Mouse (Mus musculus) hindbrain, postnatal 0 days (tissue): Measurements from ENCODE around the gene Ppp1ca. TPM values are rescaled to one million over a fixed set of nuclear protein-coding genes. Genes with fewer than 3 reads are reported as not detected.

Experiments
- ATAC-seq: fragments of 200-750 bp; cut with Nextera tagmentation; 2 replicates; pipeline ENCODE4 v1.8.0; 2017; ENCODE audit warnings: mild to moderate bottlenecking, moderate TSS enrichment, moderate library complexity
- DNase-seq: peaks from one replicate; pipeline ENCODE4 v3.0.0-alpha.2; 2015; ENCODE audit warnings: low spot score
- H3K27ac ChIP-seq: fragments of 300-500 bp; sonication (generic); 2 replicates; pipeline ENCODE4 v1.5.1; 2014; ENCODE audit warnings: mild to moderate bottlenecking
- H3K27me3 ChIP-seq: fragments of 300-500 bp; sonication (generic); 2 replicates; pipeline ENCODE4 v1.6.1; 2014; ENCODE audit warnings: low read length, mixed read lengths; ENCODE audit not compliant: insufficient read depth
- H3K36me3 ChIP-seq: fragments of 300-500 bp; sonication (generic); 2 replicates; pipeline ENCODE4 v1.6.1; 2014; ENCODE audit warnings: low read length, mixed read lengths; ENCODE audit not compliant: insufficient read depth
- H3K4me1 ChIP-seq: fragments of 300-500 bp; sonication (generic); 2 replicates; pipeline ENCODE4 v1.6.1; 2014; ENCODE audit warnings: antibody characterized with exemption, low read length, mixed read lengths; ENCODE audit not compliant: insufficient read depth
- H3K4me2 ChIP-seq: fragments of 300-500 bp; sonication (generic); 2 replicates; pipeline ENCODE4 v1.6.1; 2014; ENCODE audit warnings: low read depth, mild to moderate bottlenecking, low read length, moderate library complexity, mixed read lengths
- H3K4me3 ChIP-seq: fragments of 300-500 bp; sonication (generic); 2 replicates; pipeline ENCODE4 v1.5.1; 2014; ENCODE audit warnings: low read length
- H3K9ac ChIP-seq: fragments of 300-500 bp; sonication (generic); replicated peaks from 2 replicates; pipeline ENCODE4 v1.6.1; 2014; ENCODE audit warnings: mild to moderate bottlenecking, low read length, moderate library complexity, mixed read lengths
- H3K9me3 ChIP-seq: fragments of 300-500 bp; sonication (generic); 2 replicates; pipeline ENCODE4 v1.6.1; 2016; ENCODE audit warnings: low read length, mixed read lengths
- CTCF ChIP-seq: IDR thresholded peaks from 2 replicates; pipeline ENCODE4 v1.5.1; 2016; ENCODE audit warnings: antibody characterized with exemption, control low read depth, low read depth
- WGBS: fragments of 180-500 bp; shearing (Covaris S2); extraction: QIAGEN DNeasy Blood & Tissue Kit; methylation state at CpG from one replicate; pipeline ENCODE4 v1.1.7; 2014; 5-methylcytosine and 5-hydroxymethylcytosine counted together
- polyA plus RNA-seq: library from polyadenylated mRNA; unstranded; fragments of >200 nt; fragmentation: Nextera tagmentation; extraction: Ambion mirVana; gene quantifications from 2 replicates; pipeline ENCODE4 v1.2.1, GENCODE M21; 2015
- total RNA-seq: library from RNA; depleted of rRNA; stranded (reverse); fragments of >200 nt; gene quantifications from 2 replicates; pipeline ENCODE4 v1.2.3, GENCODE M21; 2014

Ppp1ca gene
- total and polyA plus RNA-seq, 2 experiments from 2014 or later, result 564 to 597 TPM

DNA sequence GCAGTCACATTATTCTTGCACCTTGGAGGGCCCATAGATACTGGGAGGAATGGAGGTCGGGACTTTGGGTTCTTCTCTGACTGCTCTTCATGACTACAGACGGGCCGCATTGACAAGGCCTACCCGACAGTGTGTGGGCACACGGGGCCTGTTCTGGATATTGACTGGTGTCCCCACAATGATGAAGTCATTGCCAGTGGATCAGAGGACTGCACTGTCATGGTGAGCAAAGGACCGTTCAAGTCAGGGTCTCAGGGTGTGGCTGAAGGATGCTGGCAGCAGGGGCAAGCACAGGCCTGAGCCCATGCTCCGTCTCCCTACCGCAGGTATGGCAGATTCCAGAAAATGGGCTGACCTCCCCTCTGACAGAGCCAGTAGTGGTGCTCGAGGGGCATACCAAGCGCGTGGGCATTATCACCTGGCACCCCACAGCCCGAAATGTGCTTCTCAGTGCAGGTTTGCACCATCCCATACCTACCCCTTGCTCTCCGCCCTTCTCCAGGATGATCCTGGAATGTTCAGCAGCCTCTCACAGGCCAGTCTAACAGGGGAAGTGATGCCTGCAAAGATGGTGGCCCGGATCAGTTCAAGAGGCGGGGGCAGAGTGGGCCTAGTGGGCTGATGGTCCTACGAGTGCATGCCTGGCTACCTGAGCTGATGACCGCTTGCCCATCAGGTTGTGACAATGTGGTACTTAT lies 42.0 kb upstream of the Ppp1ca start:
- WGBS, result 94% methylated on average over 17 of the region's 17 CpGs
- Histone ChIP-seq H3K9ac (no peak overlapping the region), H3K36me3 (peaks cover 9% of the 10 kb centered on the region; the same call in 1 of the 2 replicates), H3K9me3 (no peaks in the 10 kb centered on the region), H3K27me3 (no peaks in the 10 kb centered on the region), H3K4me3 (no peak overlapping the region), H3K4me1 (peaks cover 14% of the 10 kb centered on the region), H3K4me2 (peak overlapping the region; percentile 87; the same call in 1 of the 2 replicates), H3K27ac (no peak overlapping the region)
- DNase-seq (no peak), ATAC-seq (no peak)
- no peak for TF ChIP-seq CTCF

DNA sequence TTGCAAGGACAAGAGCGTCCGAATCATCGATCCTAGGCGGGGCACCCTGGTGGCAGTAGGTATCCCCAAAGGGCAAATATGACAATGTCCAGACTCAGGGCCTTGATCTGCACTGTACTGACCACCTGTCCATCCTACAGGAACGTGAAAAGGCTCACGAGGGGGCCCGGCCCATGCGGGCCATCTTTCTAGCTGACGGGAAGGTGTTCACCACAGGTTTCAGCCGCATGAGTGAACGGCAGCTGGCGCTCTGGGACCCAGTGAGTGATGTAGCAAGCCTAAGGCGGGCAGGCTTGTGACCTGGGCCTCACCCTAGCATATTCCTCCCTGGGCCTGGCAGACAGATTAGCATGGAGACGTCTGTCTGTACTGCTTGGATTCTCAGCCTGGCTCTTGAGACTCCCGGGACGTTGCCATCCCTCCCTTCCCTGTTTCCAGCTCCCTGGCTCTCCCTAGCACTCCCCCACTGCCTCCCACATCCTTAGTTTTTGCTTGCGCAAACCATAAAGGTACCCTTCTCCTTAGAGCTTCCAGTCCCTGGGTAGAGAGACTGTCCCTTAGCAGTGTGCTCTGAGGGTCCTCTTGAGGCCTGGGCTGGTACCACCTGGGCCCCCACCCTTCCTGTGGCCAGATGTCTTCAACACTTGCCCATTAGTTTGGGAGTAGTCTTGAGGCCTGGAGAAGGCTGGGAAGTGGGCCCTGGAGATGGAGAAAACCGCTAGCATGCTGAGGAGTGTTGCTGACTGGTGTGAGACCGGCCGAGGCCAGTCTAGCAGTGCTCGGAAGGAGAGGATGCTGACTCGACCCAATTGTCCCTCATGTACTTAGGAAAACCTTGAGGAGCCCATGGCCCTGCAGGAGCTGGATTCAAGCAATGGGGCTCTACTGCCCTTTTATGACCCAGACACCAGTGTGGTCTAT lies 41.0 kb upstream of the Ppp1ca start:
- Histone ChIP-seq H3K9ac (no peak overlapping the region), H3K9me3 (no peaks in the 10 kb centered on the region), H3K4me2 (no peak overlapping the region), H3K4me1 (peaks cover 14% of the 10 kb centered on the region), H3K27me3 (no peaks in the 10 kb centered on the region), H3K4me3 (no peak overlapping the region), H3K27ac (no peak overlapping the region), H3K36me3 (peaks cover 9% of the 10 kb centered on the region; the same call in 1 of the 2 replicates)
- 85% methylated on average over 22 of the region's 22 CpGs for WGBS
- DNase-seq (no peak), ATAC-seq (no peak)
- TF ChIP-seq CTCF, result no peak

DNA sequence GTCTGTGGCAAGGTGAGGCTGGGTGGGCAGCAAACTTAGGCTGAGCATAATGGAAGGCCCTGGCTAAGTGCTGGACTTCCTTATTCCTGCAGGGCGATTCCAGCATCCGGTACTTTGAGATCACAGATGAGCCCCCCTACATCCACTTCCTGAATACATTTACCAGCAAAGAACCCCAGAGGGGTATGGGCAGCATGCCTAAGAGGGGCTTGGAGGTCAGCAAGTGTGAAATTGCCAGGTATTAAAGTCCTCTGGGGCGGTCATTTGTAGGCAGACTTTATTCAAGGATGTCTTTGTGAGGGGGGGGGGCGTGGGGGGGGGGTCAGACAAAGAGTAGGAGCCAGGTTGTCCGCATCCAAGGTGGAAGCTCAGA lies 40.4 kb upstream of the Ppp1ca start:
- Histone ChIP-seq H3K4me2 (no peak overlapping the region), H3K9ac (no peak overlapping the region), H3K4me3 (no peak overlapping the region), H3K27ac (no peak overlapping the region), H3K4me1 (peaks cover 14% of the 10 kb centered on the region), H3K9me3 (no peaks in the 10 kb centered on the region), H3K36me3 (peaks cover 9% of the 10 kb centered on the region; the same call in 1 of the 2 replicates), H3K27me3 (no peaks in the 10 kb centered on the region)
- ATAC-seq (no peak), DNase-seq (no peak)
- no peak for TF ChIP-seq CTCF
- 72% methylated on average over 5 of the region's 5 CpGs for WGBS

DNA sequence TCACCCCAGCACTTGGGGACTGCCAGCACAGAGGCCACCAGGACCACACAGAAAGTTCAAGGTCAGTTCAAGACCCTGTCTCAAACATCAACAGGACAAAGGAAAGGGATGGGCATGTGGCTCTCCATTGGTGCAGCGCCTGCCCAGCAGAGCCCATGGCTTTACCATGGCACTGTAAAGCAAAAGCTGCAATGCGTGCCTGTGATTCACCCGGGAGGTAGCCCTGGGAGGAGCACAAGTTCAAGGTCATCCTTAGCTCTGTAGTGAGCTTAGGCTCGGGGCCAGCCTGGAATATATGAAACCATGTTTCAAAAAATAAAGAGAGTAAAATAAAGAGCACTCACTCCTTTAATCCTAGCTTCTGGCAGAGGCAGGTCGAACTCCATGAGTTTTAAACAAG lies 40.0 kb upstream of the Ppp1ca start:
- H3K4me2 ChIP-seq, result no peak overlapping the region
- ATAC-seq (no peak), DNase-seq (no peak)
- 87% methylated on average over 5 of the region's 5 CpGs for WGBS
- TF ChIP-seq CTCF, result no peak
- H3K27me3 ChIP-seq, result no peaks in the 10 kb centered on the region
- no peak overlapping the region for H3K4me3 ChIP-seq
- no peaks in the 10 kb centered on the region for H3K9me3 ChIP-seq
- no peak overlapping the region for H3K27ac ChIP-seq
- H3K4me1 ChIP-seq, result peaks cover 14% of the 10 kb centered on the region
- no peak overlapping the region for H3K9ac ChIP-seq
- H3K36me3 ChIP-seq, result peaks cover 13% of the 10 kb centered on the region; the same call in 1 of the 2 replicates

DNA sequence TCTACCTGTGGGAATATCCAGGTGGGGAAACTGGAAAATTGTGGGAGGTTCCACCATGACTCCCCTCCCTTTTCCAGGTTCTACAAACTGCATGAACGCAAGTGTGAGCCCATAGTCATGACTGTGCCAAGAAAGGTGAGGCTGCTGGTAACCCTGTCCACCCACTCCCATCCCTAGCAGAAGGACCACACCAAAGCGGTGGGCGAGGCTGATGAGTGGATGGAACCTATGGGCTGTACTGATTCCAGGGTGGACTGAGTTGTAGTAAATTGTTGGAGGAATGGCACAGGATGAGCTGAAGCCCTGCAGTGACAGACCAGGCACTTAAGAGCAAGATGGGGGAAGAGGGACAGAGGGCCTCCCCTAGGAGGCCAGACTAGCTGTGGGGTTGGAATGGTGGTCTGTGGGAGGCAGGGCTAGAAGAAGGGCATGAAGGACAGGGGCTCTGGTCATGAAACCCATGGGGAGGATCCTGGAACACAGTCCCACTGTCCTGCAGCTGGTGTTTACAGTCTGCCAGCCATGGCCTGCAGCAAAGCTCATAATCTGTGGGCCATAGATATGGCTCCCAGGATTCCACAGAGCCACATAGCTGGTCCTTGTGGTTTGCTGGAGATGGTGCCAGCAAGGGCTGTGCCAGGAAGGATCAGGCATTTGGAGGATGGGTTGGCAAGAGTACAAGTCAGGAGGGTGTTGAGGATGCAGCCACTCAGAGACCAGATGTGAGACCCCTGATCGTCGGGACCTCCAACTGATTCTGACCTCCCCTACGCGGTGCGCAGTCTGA lies 39.2 kb upstream of the Ppp1ca start:
- H3K4me3 ChIP-seq, result no peak overlapping the region
- H3K9me3 ChIP-seq, result no peaks in the 10 kb centered on the region
- ATAC-seq (no peak), DNase-seq (peak; percentile 32)
- H3K36me3 ChIP-seq, result peaks cover 14% of the 10 kb centered on the region; the same call in 1 of the 2 replicates
- no peaks in the 10 kb centered on the region for H3K27me3 ChIP-seq
- no peak overlapping the region for H3K9ac ChIP-seq
- no peak for TF ChIP-seq CTCF
- no peak overlapping the region for H3K4me2 ChIP-seq
- WGBS, result 72% methylated on average over 8 of the region's 8 CpGs
- peaks cover 11% of the 10 kb centered on the region for H3K4me1 ChIP-seq
- H3K27ac ChIP-seq, result peak overlapping the region; percentile 58; the same call in 1 of the 2 replicates

DNA sequence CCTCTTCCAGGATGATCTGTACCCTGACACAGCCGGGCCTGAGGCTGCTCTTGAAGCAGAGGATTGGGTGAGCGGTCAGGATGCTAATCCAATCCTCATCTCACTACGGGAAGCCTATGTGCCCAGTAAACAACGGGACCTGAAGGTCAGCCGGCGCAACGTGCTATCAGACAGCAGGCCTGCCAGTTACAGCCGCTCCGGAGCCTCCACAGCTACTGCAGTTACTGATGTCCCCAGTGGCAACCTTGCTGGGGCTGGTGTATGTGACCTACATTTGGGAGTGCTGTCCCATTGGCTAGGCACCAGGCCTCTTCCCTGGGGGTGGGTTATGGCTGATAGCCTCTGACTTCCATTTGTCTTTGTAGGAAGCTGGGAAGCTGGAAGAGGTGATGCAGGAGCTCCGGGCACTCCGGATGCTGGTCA lies 38.6 kb upstream of the Ppp1ca start, which contains the start of gene Ptprcap:
Gene Ptprcap (plus strand): TSS at position 373 of the 423 bp plus-strand sequence.
- peak; percentile 20 for DNase-seq
- Histone ChIP-seq H3K27me3 (no peaks in the 10 kb centered on the region), H3K36me3 (peaks cover 19% of the 10 kb centered on the region; the same call in 1 of the 2 replicates), H3K4me2 (no peak within 1 kb of the TSS), H3K4me3 (no peak within 1 kb of the TSS), H3K4me1 (peaks cover 10% of the 10 kb centered on the region; the same call in 1 of the 2 replicates), H3K9ac (no peak within 1 kb of the TSS), H3K9me3 (no peaks in the 10 kb centered on the region), H3K27ac (peak within 1 kb of the TSS; percentile 58; the same call in 1 of the 2 replicates)
- WGBS, result 68% methylated on average over 11 of the region's 11 CpGs
- no peak for ATAC-seq
- TF ChIP-seq CTCF, result no peak
